Mouse (Mus musculus) intestine, postnatal 0 days (tissue): Measurements from ENCODE around the gene Nptx1. TPM values are rescaled to one million over a fixed set of nuclear protein-coding genes. Genes with fewer than 3 reads are reported as not detected.

Source experiments
- ATAC-seq: fragments of 200-750 bp; cut with Nextera tagmentation; 2 replicates; pipeline ENCODE4 v1.8.0; 2017; ENCODE audit warnings: mild to moderate bottlenecking, moderate TSS enrichment, moderate library complexity
- H3K27ac ChIP-seq: fragments of 300-500 bp; sonication (generic); 2 replicates; pipeline ENCODE4 v1.5.1; 2014; ENCODE audit warnings: mild to moderate bottlenecking, low read depth, low read length, moderate library complexity
- H3K27me3 ChIP-seq: fragments of 300-500 bp; sonication (generic); replicated peaks from 2 replicates; pipeline ENCODE4 v1.6.1; 2014; ENCODE audit warnings: low read length, mixed read lengths; ENCODE audit not compliant: control insufficient read depth, insufficient read depth
- H3K36me3 ChIP-seq: fragments of 300-500 bp; sonication (generic); 2 replicates; pipeline ENCODE4 v1.6.1; 2014; ENCODE audit warnings: mild to moderate bottlenecking, moderate library complexity; ENCODE audit not compliant: control insufficient read depth, insufficient read depth
- H3K4me1 ChIP-seq: fragments of 300-500 bp; sonication (generic); replicated peaks from 2 replicates; pipeline ENCODE4 v1.6.1; 2014; ENCODE audit warnings: antibody characterized with exemption, low read length, mixed read lengths; ENCODE audit not compliant: control insufficient read depth, insufficient read depth
- H3K4me2 ChIP-seq: fragments of 300-500 bp; sonication (generic); replicated peaks from 2 replicates; pipeline ENCODE4 v1.6.1; 2014; ENCODE audit warnings: low read depth, mild to moderate bottlenecking, moderate library complexity
- H3K4me3 ChIP-seq: fragments of 300-500 bp; sonication (generic); 2 replicates; pipeline ENCODE4 v1.5.1; 2014; ENCODE audit warnings: low read depth, low read length
- H3K9ac ChIP-seq: fragments of 300-500 bp; sonication (generic); 2 replicates; pipeline ENCODE4 v1.6.1; 2014; ENCODE audit warnings: mild to moderate bottlenecking, low read depth, low read length
- H3K9me3 ChIP-seq: fragments of 300-500 bp; sonication (generic); 2 replicates; pipeline ENCODE4 v1.6.1; 2016; ENCODE audit warnings: mixed run types; ENCODE audit not compliant: control insufficient read depth
- CTCF ChIP-seq: sonication (generic); IDR thresholded peaks from 2 replicates; pipeline ENCODE4 v1.5.1; 2016; ENCODE audit warnings: low read depth, mild to moderate bottlenecking, control low read depth, antibody characterized with exemption, moderate library complexity
- WGBS: fragments of 180-500 bp; shearing (Covaris S2); extraction: QIAGEN DNeasy Blood & Tissue Kit; methylation state at CpG from one replicate; pipeline ENCODE4 v1.1.7; 2014; 5-methylcytosine and 5-hydroxymethylcytosine counted together
- polyA plus RNA-seq: library from polyadenylated mRNA; unstranded; fragments of >200 nt; fragmentation: Nextera tagmentation; extraction: Ambion mirVana; gene quantifications from 2 replicates; pipeline ENCODE4 v1.2.1, GENCODE M21; 2015

Gene Nptx1
- polyA plus RNA-seq, 1 experiment from 2014 or later = 0.26 TPM

DNA sequence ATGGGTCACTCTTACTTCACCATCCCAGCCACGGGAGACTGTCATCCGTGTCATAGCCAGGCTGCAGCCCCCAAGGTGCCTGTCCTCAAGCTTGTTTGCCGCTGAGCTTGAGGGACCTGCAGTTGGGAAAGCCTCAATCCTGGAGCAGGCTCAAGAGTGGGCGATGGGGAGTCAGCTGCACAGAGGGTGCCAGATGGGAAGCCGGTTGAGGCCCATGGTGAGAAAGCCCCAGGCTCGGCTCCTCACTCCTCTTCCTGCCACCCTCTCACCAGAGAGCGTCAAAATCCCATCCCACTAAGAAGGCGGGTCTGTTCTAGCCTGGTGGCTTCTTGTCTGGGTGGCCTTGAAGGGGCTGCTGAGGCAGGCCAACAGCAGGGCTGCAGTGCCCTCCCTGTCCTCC lies 39.8 kb downstream of the Nptx1 start:
- Histone ChIP-seq H3K9me3 (no peaks in the 10 kb centered on the region), H3K36me3 (peaks cover 40% of the 10 kb centered on the region; the same call in 1 of the 2 replicates), H3K4me1 (no peaks in the 10 kb centered on the region), H3K27ac (no peak overlapping the region), H3K4me2 (no peak overlapping the region), H3K4me3 (no peak overlapping the region), H3K27me3 (no peaks in the 10 kb centered on the region), H3K9ac (no peak overlapping the region)
- ATAC-seq = no peak
- no peak for TF ChIP-seq CTCF
- WGBS = 90% methylated on average over 8 of the region's 8 CpGs

DNA sequence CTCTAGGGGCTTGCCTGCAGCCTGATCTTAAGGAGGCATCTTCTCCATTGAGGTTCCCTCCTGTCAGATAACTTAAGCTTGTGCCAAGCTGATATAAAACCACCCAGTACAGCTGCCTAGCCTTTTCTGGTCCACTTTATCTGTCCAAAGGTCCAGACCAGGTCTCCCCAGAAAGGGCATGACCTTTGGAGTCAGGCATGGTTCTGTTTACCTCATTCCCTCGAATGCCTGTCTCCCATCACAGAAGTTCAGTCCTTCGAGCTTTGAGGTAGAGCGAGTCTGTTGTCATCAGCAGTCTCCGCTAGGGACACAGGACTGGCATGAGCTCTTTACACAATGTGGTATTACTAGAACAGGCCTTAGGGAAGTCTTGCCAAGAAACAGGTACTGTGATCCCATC lies 41.2 kb downstream of the Nptx1 start:
- no peak overlapping the region for H3K9ac ChIP-seq
- no peak for ATAC-seq
- no peak overlapping the region for H3K4me3 ChIP-seq
- H3K27me3 ChIP-seq = no peaks in the 10 kb centered on the region
- TF ChIP-seq CTCF = no peak
- peaks cover 52% of the 10 kb centered on the region; the same call in 1 of the 2 replicates for H3K36me3 ChIP-seq
- H3K4me1 ChIP-seq = no peaks in the 10 kb centered on the region
- H3K27ac ChIP-seq = no peak overlapping the region
- H3K9me3 ChIP-seq = no peaks in the 10 kb centered on the region
- 63% methylated on average over 4 of the region's 4 CpGs for WGBS
- H3K4me2 ChIP-seq = no peak overlapping the region

- Histone ChIP-seq H3K9ac (no peak overlapping the region), H3K27me3 (no peaks in the 10 kb centered on the region), H3K4me1 (no peaks in the 10 kb centered on the region), H3K9me3 (no peaks in the 10 kb centered on the region), H3K27ac (no peak overlapping the region), H3K36me3 (peaks cover 71% of the 10 kb centered on the region), H3K4me3 (no peak overlapping the region), H3K4me2 (no peak overlapping the region)
- ATAC-seq = peak; percentile 49; the same call in 1 of the 2 replicates
- TF ChIP-seq CTCF = peak; percentile 99
Measured at GRCm38 (mm10) chr11:119503675-119504074, 43.9 kb downstream of the Nptx1 start.

DNA sequence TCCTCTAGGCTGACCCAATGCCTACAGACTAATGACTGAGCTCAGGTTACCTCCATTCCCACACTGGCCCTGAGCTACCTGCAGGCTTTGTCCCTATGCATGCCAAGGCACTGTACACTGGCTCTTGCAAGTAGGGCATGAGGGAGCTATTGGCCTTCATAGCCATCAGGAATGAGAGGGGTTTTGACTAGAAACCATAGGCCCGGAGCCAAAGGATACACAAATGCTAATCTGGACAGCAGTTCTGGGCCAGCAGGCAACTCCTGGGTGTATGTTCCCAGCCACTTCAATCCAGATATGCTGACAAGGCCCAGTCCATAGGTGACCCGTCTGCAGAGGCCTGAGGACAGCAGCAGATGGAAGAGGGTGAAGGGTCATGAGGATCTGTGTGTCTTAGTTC lies 47.5 kb downstream of the Nptx1 start:
- no peak for TF ChIP-seq CTCF
- Histone ChIP-seq H3K4me3 (no peak overlapping the region), H3K9me3 (no peaks in the 10 kb centered on the region), H3K27ac (no peak overlapping the region), H3K4me2 (no peak overlapping the region), H3K36me3 (peaks cover 76% of the 10 kb centered on the region), H3K27me3 (no peaks in the 10 kb centered on the region), H3K9ac (no peak overlapping the region), H3K4me1 (no peaks in the 10 kb centered on the region)
- 74% methylated on average over 2 of the region's 2 CpGs for WGBS
- ATAC-seq = no peak

DNA sequence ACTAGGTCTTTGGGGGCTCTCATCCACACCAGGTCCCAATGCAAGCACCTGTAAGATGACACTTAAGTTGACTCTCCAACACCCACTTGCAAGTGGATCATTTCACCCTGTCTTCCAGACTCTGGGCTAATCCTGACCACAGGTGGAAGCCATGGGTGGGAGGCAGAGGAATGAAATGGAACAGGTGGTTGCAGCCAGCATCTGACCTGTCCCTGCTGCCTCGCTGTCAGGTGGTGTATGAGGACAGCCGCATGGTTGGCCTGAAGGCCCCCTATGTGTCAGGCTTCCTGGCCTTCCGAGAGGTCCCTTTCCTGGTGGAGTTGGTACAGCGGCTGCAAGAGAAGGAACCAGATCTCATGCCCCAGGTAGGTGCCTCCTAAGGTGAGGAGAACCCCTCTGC lies 48.3 kb downstream of the Nptx1 start:
- H3K4me2 ChIP-seq = no peak overlapping the region
- no peaks in the 10 kb centered on the region for H3K4me1 ChIP-seq
- no peaks in the 10 kb centered on the region for H3K27me3 ChIP-seq
- WGBS = 93% methylated on average over 4 of the region's 4 CpGs
- no peak overlapping the region for H3K4me3 ChIP-seq
- H3K9ac ChIP-seq = no peak overlapping the region
- ATAC-seq = no peak
- H3K36me3 ChIP-seq = peaks cover 70% of the 10 kb centered on the region
- no peaks in the 10 kb centered on the region for H3K9me3 ChIP-seq
- no peak for TF ChIP-seq CTCF
- no peak overlapping the region for H3K27ac ChIP-seq

GRCm38 (mm10) chr11:119497451-119497850 lies 50.1 kb downstream of the Nptx1 start:
- Histone ChIP-seq H3K27ac (no peak overlapping the region), H3K36me3 (peaks cover 54% of the 10 kb centered on the region)

GRCm38 (mm10) chr11:119496147-119496546 lies 51.4 kb downstream of the Nptx1 start:
- no peak overlapping the region for H3K4me2 ChIP-seq
- TF ChIP-seq CTCF = no peak
- ATAC-seq = no peak
- WGBS = 91% methylated on average over 5 of the region's 5 CpGs
- no peaks in the 10 kb centered on the region for H3K27me3 ChIP-seq
- H3K4me3 ChIP-seq = no peak overlapping the region
- H3K9me3 ChIP-seq = no peaks in the 10 kb centered on the region
- 0 out of 2 replicates have a peak, but pooled peaks cover 4% of the 10 kb centered on the region for H3K4me1 ChIP-seq
- H3K36me3 ChIP-seq = peaks cover 42% of the 10 kb centered on the region
- no peak overlapping the region for H3K9ac ChIP-seq
- no peak overlapping the region for H3K27ac ChIP-seq

More at GRCm38 (mm10) chr11:119497451-119497850, 50.1 kb downstream of the Nptx1 start:
- Histone ChIP-seq H3K4me1 (no peaks in the 10 kb centered on the region), H3K9me3 (no peaks in the 10 kb centered on the region), H3K27me3 (no peaks in the 10 kb centered on the region), H3K9ac (no peak overlapping the region), H3K4me2 (no peak overlapping the region), H3K4me3 (no peak overlapping the region)
- 79% methylated on average over 4 of the region's 4 CpGs for WGBS
- TF ChIP-seq CTCF = no peak
- no peak for ATAC-seq
